Mouse (Mus musculus): ENCODE measurements around the gene Mov10l1.
A peak's percentile ranks its signal among the peaks of the same experiment; 100 is the strongest.

Gene Mov10l1

GRCm38 (mm10) chr15:89020085-89020484 lies 37.4 kb downstream of the Mov10l1 start:
- DNase-seq: no peak

DNA sequence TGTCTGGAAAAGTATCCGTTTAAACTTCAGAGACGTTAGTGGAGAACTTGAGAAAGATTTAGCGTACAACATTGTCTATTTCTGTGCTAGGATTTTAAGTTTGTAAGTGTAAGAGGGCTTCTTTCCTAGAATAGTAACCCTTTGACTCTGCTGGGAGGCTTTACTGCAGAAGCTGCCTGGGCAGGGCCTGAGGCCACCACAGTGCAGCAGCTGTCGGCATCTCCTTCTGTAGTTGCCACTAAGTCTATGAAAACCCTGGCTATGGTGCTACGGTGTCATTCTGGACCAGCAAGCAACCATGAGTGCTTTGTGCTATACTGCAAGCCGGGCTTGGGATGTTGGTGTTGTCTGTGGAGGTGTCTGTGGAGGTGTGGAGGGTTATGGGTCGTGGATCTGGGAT lies 37.8 kb downstream of the Mov10l1 start:
- no peak for DNase-seq

DNA sequence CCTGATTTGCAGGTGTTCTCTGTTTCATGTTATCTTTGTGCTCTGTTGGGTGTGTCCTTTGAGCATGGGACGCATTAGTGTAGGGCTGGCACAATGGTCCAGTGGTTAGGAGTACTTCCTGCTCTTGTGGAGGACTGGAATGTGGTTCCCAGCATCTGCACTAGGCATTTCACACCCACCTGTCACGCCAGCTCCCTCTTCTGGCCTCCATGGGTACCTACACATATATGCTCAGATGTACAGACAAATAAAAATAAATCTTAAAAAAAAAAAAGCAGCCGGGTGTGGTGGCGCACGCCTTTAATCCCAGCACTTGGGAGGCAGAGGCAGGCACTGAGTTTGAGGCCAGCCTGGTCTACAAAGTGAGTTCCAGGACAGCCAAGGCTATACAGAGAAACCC lies 61.7 kb downstream of the Mov10l1 start:
- DNase-seq: no peak

- no peak for DNase-seq
These were observed 63.6 kb downstream of the Mov10l1 start for GRCm38 (mm10) chr15:89046356-89046755.

DNA sequence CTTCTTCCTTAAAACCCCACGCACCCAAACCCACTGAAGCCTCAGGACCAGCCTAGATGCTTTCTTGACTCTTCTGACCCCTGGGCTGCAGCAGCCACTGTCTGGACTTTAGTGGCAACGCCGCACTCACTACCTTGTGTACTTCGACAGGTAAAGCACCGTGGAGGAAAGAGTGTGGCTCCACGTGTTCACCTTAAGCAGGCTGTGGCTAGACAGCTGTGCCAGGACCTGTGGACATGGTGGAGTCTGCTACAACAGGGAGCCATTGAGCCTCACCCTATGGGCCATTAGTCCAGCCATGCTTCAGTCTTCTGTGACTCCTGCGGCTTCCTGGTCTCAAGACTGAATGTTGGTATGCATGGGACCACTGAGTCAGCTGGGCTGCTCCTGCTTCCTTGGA lies 72.0 kb downstream of the Mov10l1 start:
- DNase-seq: no peak

GRCm38 (mm10) chr15:89058736-89059135 lies 76.0 kb downstream of the Mov10l1 start:
- DNase-seq: peak; percentile 31

- DNase-seq: peak; percentile 77
These were observed 76.6 kb downstream of the Mov10l1 start, which contains the start of gene Panx2 for GRCm38 (mm10) chr15:89059161-89059931. TSS of gene Panx2 (plus strand) at chr15:89059734.

DNA sequence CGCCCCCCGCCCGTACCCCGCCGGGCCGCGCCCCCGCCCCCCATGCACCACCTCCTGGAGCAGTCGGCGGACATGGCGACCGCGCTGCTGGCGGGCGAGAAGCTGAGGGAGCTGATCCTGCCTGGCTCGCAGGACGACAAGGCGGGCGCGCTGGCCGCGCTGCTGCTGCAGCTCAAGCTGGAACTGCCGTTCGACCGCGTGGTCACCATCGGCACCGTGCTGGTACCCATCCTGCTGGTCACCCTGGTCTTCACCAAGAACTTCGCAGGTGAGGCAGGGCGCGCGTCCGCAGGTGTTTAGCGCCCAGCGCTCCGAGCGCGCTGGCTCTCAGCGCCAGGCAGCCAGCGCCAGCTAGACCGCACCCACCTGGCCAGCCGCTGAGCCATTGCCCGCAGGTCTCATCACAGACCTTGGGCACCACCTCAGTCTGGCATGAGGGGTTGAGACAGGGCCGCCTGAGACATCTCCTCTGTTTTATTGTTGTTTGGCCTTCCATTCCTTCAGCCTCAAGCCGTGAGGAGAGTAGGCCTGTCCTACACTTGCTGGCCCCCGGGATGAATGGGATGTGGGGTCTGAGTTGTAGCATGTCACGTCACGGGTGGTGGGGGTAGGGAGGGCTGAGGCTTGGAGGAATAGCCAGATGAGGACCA lies 77.4 kb downstream of the Mov10l1 start:
- peak; percentile 67 for DNase-seq

- peak; percentile 53 for DNase-seq
These were observed 78.2 kb downstream of the Mov10l1 start for GRCm38 (mm10) chr15:89060811-89061460.

DNA sequence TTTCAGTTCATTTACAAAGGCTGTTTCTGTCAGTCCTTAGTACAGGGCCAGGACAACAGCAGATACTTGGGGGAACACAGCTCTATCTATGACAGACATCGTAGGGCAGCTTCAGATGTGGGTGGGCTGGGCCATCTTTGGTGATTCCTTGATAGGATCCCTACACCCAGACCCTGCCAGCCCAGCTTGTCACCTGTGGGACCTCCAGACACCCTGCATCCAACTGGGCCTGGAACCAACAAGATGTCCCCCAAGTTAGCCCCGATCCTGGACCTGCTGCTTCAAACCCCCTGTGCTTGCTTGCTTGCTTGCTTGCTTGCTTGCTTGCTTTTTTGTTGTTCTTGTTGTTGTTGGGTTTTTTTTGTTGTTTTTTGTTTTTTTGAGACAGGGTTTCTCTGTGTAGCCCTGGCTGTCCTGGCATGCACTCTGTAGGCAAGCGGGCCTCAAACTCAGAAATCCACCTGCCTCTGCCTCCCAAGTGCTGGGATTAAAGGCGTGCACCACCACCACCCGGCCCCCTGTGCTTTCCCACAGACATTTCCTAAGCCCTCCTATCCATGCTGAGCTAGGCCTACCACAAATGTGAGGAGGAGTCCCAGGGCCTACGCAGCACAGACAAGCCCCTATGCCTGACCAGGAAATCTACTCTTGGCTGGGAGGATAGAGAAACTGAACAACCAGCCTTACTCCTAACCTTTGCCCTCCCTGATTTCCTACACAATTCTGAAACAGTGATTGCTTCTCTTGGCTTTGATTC lies 79.2 kb downstream of the Mov10l1 start:
- peak; percentile 53 for DNase-seq

GRCm38 (mm10) chr15:89062518-89062910 lies 79.8 kb downstream of the Mov10l1 start:
- peak; percentile 59 for DNase-seq

GRCm38 (mm10) chr15:89063001-89063400 lies 80.3 kb downstream of the Mov10l1 start:
- no peak for DNase-seq

- peak; percentile 91 for DNase-seq
These were observed 80.8 kb downstream of the Mov10l1 start for GRCm38 (mm10) chr15:89063536-89063935.

- peak; percentile 54 for DNase-seq
These were observed 82.2 kb downstream of the Mov10l1 start for GRCm38 (mm10) chr15:89064891-89065290.

DNA sequence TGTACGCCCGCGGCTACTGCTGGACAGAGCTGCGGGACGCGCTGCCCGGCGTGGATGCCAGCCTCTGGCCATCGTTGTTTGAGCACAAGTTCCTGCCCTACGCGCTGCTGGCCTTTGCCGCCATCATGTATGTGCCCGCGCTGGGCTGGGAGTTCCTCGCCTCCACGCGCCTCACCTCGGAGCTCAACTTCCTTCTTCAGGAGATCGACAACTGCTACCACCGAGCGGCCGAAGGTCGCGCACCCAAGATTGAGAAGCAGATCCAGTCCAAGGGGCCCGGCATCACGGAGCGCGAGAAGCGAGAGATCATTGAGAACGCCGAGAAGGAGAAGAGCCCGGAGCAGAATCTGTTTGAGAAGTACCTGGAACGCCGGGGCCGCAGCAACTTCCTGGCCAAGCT lies 84.9 kb downstream of the Mov10l1 start:
- DNase-seq: peak; percentile 35

DNA sequence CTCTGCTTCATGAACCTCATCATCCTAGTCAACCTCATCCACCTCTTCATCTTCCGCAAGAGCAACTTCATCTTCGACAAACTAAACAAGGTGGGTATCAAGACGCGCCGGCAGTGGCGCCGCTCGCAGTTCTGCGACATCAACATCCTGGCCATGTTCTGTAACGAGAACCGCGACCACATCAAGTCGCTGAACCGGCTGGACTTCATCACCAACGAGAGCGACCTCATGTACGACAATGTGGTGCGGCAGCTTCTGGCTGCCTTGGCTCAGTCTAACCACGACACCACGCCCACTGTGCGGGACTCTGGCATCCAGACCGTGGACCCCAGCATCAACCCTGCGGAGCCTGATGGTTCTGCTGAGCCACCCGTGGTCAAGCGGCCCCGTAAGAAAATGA lies 85.5 kb downstream of the Mov10l1 start:
- peak; percentile 28 for DNase-seq

DNA sequence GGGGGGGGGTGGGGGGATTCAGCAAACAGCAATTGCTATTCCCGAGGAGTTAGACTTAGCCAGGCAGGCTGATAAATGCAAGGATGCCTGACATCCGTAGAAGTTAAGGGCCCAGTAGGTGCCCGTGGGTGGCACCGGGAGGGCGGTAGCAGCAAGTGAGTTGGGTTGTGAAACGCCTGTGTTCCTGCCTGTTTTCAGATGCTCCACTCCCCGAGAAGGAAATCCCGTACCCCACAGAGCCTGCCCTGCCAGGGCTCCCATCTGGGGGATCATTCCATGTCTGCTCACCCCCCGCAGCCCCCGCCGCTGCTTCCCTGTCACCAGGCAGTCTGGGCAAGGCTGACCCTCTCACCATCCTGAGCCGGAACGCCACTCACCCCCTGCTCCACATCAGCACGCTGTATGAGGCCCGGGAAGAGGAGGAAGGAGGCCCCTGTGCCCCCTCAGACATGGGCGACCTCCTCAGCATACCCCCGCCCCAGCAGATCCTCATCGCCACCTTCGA lies 86.7 kb downstream of the Mov10l1 start:
- DNase-seq: peak; percentile 22

DNA sequence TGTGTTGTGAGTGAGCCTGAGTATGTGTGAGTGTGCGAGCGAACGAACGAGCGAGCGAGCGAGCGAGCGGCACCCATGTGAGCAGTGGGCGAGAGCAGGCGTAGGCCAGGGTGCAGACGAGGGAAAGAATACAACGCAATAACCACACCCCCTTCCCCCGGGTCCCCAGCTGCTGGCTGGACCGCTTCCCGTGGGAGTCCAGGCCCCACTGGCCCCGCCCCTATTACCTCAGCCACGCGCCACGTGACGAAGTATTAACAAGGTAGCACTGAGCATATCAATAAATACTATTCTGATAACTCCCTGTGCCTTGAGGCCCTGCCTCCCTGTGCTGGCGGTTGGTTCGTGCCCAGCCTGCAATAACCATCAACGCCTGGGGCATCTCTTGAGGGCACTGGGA lies 87.9 kb downstream of the Mov10l1 start:
- peak; percentile 43 for DNase-seq

GRCm38 (mm10) chr15:89073993-89074603 lies 91.4 kb downstream of the Mov10l1 start:
- no peak for DNase-seq

DNA sequence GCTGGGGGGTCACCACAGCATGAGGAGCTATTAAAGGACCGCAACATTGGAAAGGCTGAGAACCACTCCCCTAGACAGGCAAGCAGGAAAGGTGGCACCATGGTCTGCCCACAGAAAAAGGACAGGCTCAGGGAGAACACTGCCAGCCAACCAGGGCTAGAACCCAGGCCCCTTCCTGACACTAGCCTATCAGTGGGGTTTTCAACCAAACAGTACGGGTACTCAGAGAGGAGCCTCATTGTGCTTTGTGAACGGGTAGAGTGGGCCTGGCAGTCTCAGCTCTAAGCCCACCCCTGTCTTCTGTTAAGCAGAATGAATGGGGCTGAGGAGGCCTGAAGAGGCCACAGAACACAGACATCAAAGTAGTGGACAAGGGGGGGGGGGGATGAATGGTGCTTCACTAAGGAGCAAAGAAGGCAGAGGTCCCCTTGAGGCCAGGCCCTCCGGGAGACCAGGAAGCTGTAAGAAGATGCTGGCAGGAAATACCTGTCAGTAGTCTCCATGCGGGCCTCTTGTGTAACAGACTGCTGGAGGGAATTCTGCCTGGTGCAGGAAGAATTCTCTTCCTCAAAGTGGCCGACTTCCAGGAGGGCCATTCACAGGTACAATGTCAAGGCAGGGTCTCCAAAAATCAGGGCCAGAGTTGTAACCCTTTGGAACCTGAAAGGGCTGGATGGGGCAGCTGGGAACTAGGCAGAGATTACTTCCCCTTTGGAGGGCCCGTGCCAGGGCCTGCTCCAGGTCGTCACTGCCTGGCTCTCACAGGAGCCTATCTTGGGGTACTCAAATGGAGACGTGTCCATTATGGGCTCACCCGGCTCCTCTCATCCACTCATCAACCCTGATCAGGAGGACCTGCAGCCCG lies 92.1 kb downstream of the Mov10l1 start, which contains the start of gene Trabd:
TSS of gene Trabd (plus strand) at position 512 of the 865 bp plus-strand sequence.
- no peak for DNase-seq

DNA sequence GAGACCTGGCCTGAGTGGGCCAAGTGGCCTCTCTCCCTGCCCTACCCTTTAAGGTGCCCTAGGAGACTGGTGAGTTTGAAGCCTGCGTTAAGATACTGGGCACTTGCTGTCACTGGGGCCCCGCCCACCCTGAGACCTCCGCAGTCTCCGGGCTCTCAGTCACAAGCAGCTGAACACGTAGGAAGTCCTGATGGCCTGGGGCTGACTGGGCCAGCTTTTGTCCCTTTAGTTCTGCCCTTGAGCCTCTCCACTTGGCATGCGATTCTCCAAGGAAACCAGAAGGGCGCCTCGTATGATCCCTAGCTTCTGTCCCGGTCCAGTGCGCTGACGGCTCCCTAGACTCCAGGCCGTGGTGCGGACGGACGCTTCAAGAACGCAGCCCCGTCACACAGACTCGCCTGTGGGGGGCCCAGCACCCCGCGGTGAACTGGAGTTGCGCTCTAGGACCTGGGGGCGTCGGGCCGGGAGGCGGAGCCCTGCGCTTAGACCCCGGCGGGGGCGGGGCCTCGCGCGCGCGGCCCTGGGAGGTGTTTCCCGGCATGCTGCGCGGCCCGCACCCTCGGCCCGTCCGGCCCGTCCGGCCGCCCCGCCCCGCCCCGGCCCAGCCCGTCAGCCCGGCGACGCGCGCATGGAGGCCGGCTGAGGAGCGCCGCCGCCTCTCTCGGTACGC lies 92.9 kb downstream of the Mov10l1 start:
- DNase-seq: peak; percentile 88

All from cerebellum, adult 9-10 months (tissue).